Mouse (Mus musculus) lung, embryonic 15.5 days (tissue): ENCODE measurements at regions not wholly inside any gene's neighbourhood (a gene's known extent, or its start where the extent isn't known, plus 50 kb on each side); places are given as distances from the start of the nearest gene placed in this dataset.

ENCODE experiments used
- ATAC-seq: fragments of 200-750 bp; cut with Nextera tagmentation; 2 replicates; pipeline ENCODE4 v1.8.0; 2017; ENCODE audit warnings: moderate number of reproducible peaks, borderline replicate concordance; ENCODE audit not compliant: low FRiP score, low TSS enrichment; ENCODE audit errors: extremely low read depth
- H3K27ac ChIP-seq: fragments of 300-500 bp; sonication (generic); 2 replicates; pipeline ENCODE4 v1.5.1; 2015; ENCODE audit warnings: moderate library complexity, mild to moderate bottlenecking, inconsistent platforms
- H3K27me3 ChIP-seq: fragments of 300-500 bp; sonication (generic); 2 replicates; pipeline ENCODE4 v1.6.1; 2015; ENCODE audit warnings: inconsistent platforms
- H3K36me3 ChIP-seq: fragments of 300-500 bp; sonication (generic); 2 replicates; pipeline ENCODE4 v1.6.1; 2015; ENCODE audit warnings: inconsistent platforms
- H3K4me1 ChIP-seq: fragments of 300-500 bp; sonication (generic); 2 replicates; pipeline ENCODE4 v1.6.1; 2015; ENCODE audit warnings: inconsistent platforms
- H3K4me2 ChIP-seq: fragments of 300-500 bp; sonication (generic); 2 replicates; pipeline ENCODE4 v1.6.1; 2015; ENCODE audit warnings: inconsistent platforms, mild to moderate bottlenecking, moderate library complexity
- H3K4me3 ChIP-seq: fragments of 300-500 bp; sonication (generic); 2 replicates; pipeline ENCODE4 v1.5.1; 2015; ENCODE audit warnings: mild to moderate bottlenecking, inconsistent platforms
- H3K9ac ChIP-seq: fragments of 300-500 bp; sonication (generic); 2 replicates; pipeline ENCODE4 v1.6.1; 2015; ENCODE audit warnings: inconsistent platforms
- H3K9me3 ChIP-seq: fragments of 300-500 bp; sonication (generic); 2 replicates; pipeline ENCODE4 v1.6.1; 2016; ENCODE audit warnings: inconsistent platforms
- WGBS: fragments of 180-500 bp; shearing (Covaris S2); methylation state at CpG from one replicate; pipeline ENCODE4 v1.1.7; 2015; 5-methylcytosine and 5-hydroxymethylcytosine counted together

- H3K4me3 ChIP-seq = no peak overlapping the region
- H3K9ac ChIP-seq = no peak overlapping the region
- no peaks in the 10 kb centered on the region for H3K9me3 ChIP-seq
- no peak for ATAC-seq
- H3K4me1 ChIP-seq = no peaks in the 10 kb centered on the region
- no peak overlapping the region for H3K4me2 ChIP-seq
- H3K27me3 ChIP-seq = no peaks in the 10 kb centered on the region
- no peak overlapping the region for H3K27ac ChIP-seq
- WGBS = 69% methylated on average over 7 of the region's 7 CpGs
- no peaks in the 10 kb centered on the region for H3K36me3 ChIP-seq
Observed at GRCm38 (mm10) chr5:100239632-100240031, 80.0 kb upstream of the Tmem150c start.

- 82% methylated on average over 15 of the region's 15 CpGs for WGBS
- Histone ChIP-seq H3K9me3 (no peaks in the 10 kb centered on the region), H3K4me1 (no peaks in the 10 kb centered on the region), H3K27ac (no peak overlapping the region), H3K36me3 (no peaks in the 10 kb centered on the region), H3K4me3 (no peak overlapping the region), H3K27me3 (no peaks in the 10 kb centered on the region), H3K9ac (no peak overlapping the region), H3K4me2 (no peak overlapping the region)
- no peak for ATAC-seq
Observed at GRCm38 (mm10) chr5:100238287-100239036, 78.9 kb upstream of the Tmem150c start.

DNA sequence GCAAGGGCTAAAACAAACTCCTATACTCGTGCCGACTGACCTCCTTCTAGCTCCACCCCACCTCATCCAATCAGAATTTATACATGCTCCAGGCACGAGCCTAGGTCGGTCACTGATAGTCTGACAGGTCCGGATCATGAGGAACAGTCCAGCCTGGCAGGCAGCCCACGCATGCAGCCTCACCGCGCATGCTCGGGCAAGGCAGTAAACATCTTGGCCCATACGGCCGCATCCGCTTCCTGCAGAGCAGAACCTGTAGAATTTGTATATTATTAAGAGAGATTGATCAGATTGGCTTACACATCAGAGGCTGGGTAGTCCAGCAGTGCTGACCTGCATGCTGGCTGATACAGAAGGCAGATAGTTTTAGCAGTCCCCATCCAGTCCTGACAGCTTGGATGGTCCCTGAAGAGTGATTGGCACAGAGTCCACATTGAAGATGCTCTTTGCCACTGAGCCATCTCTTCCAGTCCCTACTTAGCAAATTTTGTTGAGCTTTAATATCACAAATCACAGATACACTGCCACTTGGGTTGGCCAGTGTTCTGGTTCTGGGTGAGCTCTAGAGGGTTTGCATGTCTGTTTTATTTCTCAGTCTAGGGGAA is 78.2 kb upstream of the Tmem150c start:
- Histone ChIP-seq H3K4me3 (no peak overlapping the region), H3K4me2 (no peak overlapping the region), H3K27me3 (no peaks in the 10 kb centered on the region), H3K9ac (no peak overlapping the region), H3K27ac (no peak overlapping the region), H3K4me1 (no peaks in the 10 kb centered on the region), H3K9me3 (no peaks in the 10 kb centered on the region), H3K36me3 (no peaks in the 10 kb centered on the region)
- WGBS = 91% methylated on average over 12 of the region's 12 CpGs
- ATAC-seq = no peak

- Histone ChIP-seq H3K4me3 (no peak overlapping the region), H3K27ac (no peak overlapping the region), H3K9me3 (no peaks in the 10 kb centered on the region), H3K4me1 (no peaks in the 10 kb centered on the region), H3K27me3 (no peaks in the 10 kb centered on the region), H3K36me3 (no peaks in the 10 kb centered on the region), H3K9ac (no peak overlapping the region), H3K4me2 (no peak overlapping the region)
- 62% methylated on average over 17 of the region's 17 CpGs for WGBS
- ATAC-seq = no peak
Observed at GRCm38 (mm10) chr5:100236277-100236676, 76.7 kb upstream of the Tmem150c start.

DNA sequence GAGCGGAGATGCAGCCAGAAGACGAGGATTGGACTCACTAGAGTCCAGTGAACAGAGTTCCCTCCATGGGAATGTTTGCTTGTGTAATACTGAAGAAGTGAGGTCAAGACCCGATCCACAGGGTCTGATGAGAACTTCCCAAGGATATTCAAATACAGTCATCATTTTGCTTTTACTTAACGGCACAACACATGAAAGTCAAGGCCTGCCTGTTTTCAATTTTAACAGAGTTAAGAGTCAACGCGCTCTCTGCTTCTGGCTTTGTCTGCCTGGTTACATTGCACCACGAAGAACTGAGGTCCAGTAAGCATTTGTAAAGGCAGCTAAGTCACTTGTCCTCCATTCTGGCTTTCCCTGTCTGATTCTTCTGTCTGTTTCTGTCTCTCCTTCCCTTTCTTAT is 72.5 kb upstream of the Tmem150c start:
- no peak overlapping the region for H3K4me3 ChIP-seq

GRCm38 (mm10) chr5:100231574-100231973 is 72.0 kb upstream of the Tmem150c start:
- H3K9ac ChIP-seq = no peak overlapping the region
- H3K27ac ChIP-seq = no peak overlapping the region
- no peak overlapping the region for H3K4me2 ChIP-seq
- H3K9me3 ChIP-seq = no peaks in the 10 kb centered on the region
- no peak for ATAC-seq
- no peaks in the 10 kb centered on the region for H3K27me3 ChIP-seq
- no peaks in the 10 kb centered on the region for H3K4me1 ChIP-seq
- WGBS = 62% methylated on average over 11 of the region's 11 CpGs
- no peak overlapping the region for H3K4me3 ChIP-seq
- no peaks in the 10 kb centered on the region for H3K36me3 ChIP-seq

More for the DNA sequence above, 72.5 kb upstream of the Tmem150c start:
- H3K36me3 ChIP-seq = no peaks in the 10 kb centered on the region
- H3K9me3 ChIP-seq = no peaks in the 10 kb centered on the region
- no peaks in the 10 kb centered on the region for H3K27me3 ChIP-seq
- 69% methylated on average over 7 of the region's 7 CpGs for WGBS
- H3K9ac ChIP-seq = no peak overlapping the region
- H3K4me2 ChIP-seq = no peak overlapping the region
- no peak overlapping the region for H3K27ac ChIP-seq
- ATAC-seq = no peak
- no peaks in the 10 kb centered on the region for H3K4me1 ChIP-seq

DNA sequence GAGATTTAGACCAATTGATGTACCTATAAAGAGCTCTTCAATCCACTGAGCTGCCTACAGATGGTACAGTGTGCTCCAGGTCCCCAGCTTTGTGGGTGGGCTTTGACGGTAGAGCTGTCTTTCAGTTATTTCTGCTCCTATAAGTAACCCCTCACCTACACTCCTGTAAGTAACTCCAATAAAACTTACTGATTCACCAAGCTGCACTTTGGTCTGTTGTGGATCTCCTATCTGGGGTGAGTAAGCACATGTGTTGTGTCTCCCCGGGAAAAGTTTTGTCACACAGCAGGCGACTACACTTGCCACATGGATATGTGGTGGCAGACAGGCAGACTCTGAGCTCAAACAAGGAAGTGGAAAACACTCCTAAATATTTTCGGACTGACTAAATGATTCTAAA is 70.4 kb upstream of the Tmem150c start:
- WGBS = 83% methylated on average over 4 of the region's 4 CpGs
- Histone ChIP-seq H3K27me3 (no peaks in the 10 kb centered on the region), H3K27ac (no peak overlapping the region), H3K36me3 (no peaks in the 10 kb centered on the region), H3K9me3 (no peaks in the 10 kb centered on the region), H3K4me2 (no peak overlapping the region), H3K4me1 (no peaks in the 10 kb centered on the region), H3K9ac (no peak overlapping the region), H3K4me3 (no peak overlapping the region)
- no peak for ATAC-seq

DNA sequence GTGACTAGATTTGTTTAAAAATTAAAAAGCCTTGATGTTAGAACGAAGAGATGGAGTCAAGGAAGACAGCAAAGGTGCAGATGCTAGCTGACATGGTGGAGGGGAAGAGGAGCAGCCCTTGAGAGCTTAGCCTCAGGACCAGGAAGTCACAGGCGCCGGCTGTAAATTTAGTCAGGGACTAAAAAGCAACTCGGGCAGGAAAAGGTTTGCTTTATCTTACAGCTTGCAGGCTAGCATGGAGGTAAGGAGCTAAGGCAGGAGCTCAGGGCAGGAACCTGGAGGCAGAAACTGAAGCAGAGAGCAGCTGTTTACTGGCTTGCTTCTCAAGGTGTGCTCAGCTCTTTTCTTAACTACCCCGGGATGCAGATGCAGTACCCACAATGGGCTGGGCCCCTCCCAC is 68.3 kb upstream of the Tmem150c start:
- Histone ChIP-seq H3K9me3 (no peaks in the 10 kb centered on the region), H3K4me1 (no peaks in the 10 kb centered on the region), H3K27me3 (no peaks in the 10 kb centered on the region), H3K4me3 (no peak overlapping the region), H3K36me3 (no peaks in the 10 kb centered on the region), H3K9ac (no peak overlapping the region), H3K27ac (no peak overlapping the region), H3K4me2 (no peak overlapping the region)
- 67% methylated on average over 5 of the region's 5 CpGs for WGBS
- ATAC-seq = no peak

GRCm38 (mm10) chr5:100226571-100227235 is 67.1 kb upstream of the Tmem150c start:
- no peak overlapping the region for H3K4me3 ChIP-seq
- no peak overlapping the region for H3K27ac ChIP-seq
- H3K27me3 ChIP-seq = no peaks in the 10 kb centered on the region
- no peaks in the 10 kb centered on the region for H3K36me3 ChIP-seq
- H3K4me1 ChIP-seq = no peaks in the 10 kb centered on the region
- no peak overlapping the region for H3K4me2 ChIP-seq
- 80% methylated on average over 17 of the region's 17 CpGs for WGBS
- H3K9ac ChIP-seq = no peak overlapping the region
- ATAC-seq = no peak
- no peaks in the 10 kb centered on the region for H3K9me3 ChIP-seq

DNA sequence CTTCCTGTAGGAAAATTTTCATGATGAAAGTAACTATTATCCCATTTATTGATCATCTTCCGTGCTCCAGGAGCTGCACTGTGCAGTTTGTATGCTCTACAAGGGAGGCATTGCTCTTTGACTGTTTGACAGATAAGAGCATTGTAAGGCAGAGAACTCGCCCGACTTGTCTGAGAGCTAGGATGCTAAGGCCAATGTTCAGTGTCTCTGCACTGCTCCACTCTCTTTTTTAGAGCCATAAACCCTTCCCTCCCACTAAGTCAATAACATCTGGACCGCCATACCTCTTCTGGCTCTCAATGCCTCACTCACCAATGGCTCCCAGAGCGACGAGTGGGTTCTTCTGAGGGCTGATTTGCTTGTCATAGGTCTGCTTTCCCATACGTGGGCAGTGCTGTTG is 65.9 kb upstream of the Tmem150c start:
- Histone ChIP-seq H3K9me3 (no peaks in the 10 kb centered on the region), H3K36me3 (no peaks in the 10 kb centered on the region), H3K27me3 (no peaks in the 10 kb centered on the region), H3K27ac (no peak overlapping the region), H3K4me2 (no peak overlapping the region), H3K9ac (no peak overlapping the region), H3K4me3 (no peak overlapping the region), H3K4me1 (0 out of 2 replicates have a peak, but pooled peaks cover 3% of the 10 kb centered on the region)
- no peak for ATAC-seq
- WGBS = 61% methylated on average over 7 of the region's 7 CpGs

DNA sequence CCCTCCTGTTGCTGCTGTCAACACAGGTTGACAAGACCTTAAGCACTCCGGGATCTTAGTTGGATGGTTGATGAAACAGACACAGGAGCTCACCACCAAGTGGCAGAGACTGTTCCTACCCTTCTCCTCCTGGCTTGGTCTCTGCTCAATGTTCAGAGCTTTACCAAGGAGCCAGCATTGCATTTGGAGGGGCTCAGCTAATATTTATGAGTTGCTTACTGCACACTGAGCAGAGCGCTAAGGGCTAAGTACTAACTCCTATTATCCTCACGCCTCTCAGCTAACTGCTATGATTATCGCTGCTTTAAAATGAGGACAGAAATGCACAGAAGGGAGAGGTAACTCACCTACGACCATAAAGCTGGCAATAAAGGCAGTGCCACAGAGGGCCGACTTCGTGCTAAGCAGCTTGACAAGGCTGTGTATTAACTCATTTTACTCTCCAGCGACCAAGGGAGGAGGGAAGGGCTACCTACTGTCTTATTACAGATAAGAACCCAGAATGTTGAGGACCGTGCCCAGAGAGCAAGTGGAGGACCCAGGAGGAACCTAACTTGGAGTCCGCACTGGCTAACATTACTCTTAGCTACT is 65.3 kb upstream of the Tmem150c start:
- 0 out of 2 replicates have a peak, but pooled peaks cover 3% of the 10 kb centered on the region for H3K4me1 ChIP-seq
- H3K27ac ChIP-seq = no peak overlapping the region
- no peaks in the 10 kb centered on the region for H3K36me3 ChIP-seq
- H3K4me2 ChIP-seq = no peak overlapping the region
- no peaks in the 10 kb centered on the region for H3K27me3 ChIP-seq
- H3K4me3 ChIP-seq = no peak overlapping the region
- no peak overlapping the region for H3K9ac ChIP-seq
- no peak for ATAC-seq
- H3K9me3 ChIP-seq = no peaks in the 10 kb centered on the region
- 76% methylated on average over 10 of the region's 10 CpGs for WGBS
